Mouse (Mus musculus) liver, postnatal 0 days (tissue): ENCODE results near the gene Pou6f2. TPM values are rescaled to one million over a fixed set of nuclear protein-coding genes. Genes with fewer than 3 reads are reported as not detected.

Experiments used
- ATAC-seq: fragments of 200-750 bp; cut with Nextera tagmentation; 2 replicates; pipeline ENCODE4 v1.8.0; 2017; ENCODE audit warnings: mild to moderate bottlenecking, moderate library complexity
- DNase-seq: peaks from one replicate; pipeline ENCODE4 v3.0.0-alpha.2; 2016
- H3K27ac ChIP-seq: fragments of 300-500 bp; sonication (generic); 2 replicates; pipeline ENCODE4 v1.5.1; 2014; ENCODE audit warnings: antibody characterized with exemption, moderate library complexity, mild to moderate bottlenecking, low read depth
- H3K27me3 ChIP-seq: fragments of 300-500 bp; sonication (generic); 2 replicates; pipeline ENCODE4 v1.6.1; 2014; ENCODE audit warnings: low read length, control low read depth, mixed read lengths; ENCODE audit not compliant: insufficient read depth
- H3K36me3 ChIP-seq: fragments of 300-500 bp; sonication (generic); replicated peaks from 2 replicates; pipeline ENCODE4 v1.6.1; 2014; ENCODE audit warnings: mild to moderate bottlenecking, control low read depth, low read length, moderate library complexity, mixed read lengths; ENCODE audit not compliant: insufficient read depth
- H3K4me1 ChIP-seq: fragments of 300-500 bp; sonication (generic); 2 replicates; pipeline ENCODE4 v1.6.1; 2014; ENCODE audit warnings: antibody characterized with exemption, mild to moderate bottlenecking, control low read depth; ENCODE audit not compliant: insufficient read depth
- H3K4me2 ChIP-seq: fragments of 300-500 bp; sonication (generic); 2 replicates; pipeline ENCODE4 v1.6.1; 2014; ENCODE audit warnings: low read depth, mild to moderate bottlenecking, low read length, moderate library complexity, mixed read lengths
- H3K4me3 ChIP-seq: fragments of 300-500 bp; sonication (generic); 2 replicates; pipeline ENCODE4 v1.5.1; 2014; ENCODE audit warnings: low read depth, low read length
- H3K9ac ChIP-seq: fragments of 300-500 bp; sonication (generic); replicated peaks from 2 replicates; pipeline ENCODE4 v1.6.1; 2014; ENCODE audit warnings: mild to moderate bottlenecking, moderate library complexity
- H3K9me3 ChIP-seq: fragments of 300-500 bp; sonication (generic); 2 replicates; pipeline ENCODE4 v1.6.1; 2016; ENCODE audit warnings: mild to moderate bottlenecking, control low read depth, low read length, mixed read lengths
- CTCF ChIP-seq: sonication (generic); IDR thresholded peaks from 2 replicates; pipeline ENCODE4 v1.5.1; 2016; ENCODE audit warnings: antibody characterized with exemption, low read depth
- EP300 ChIP-seq: IDR thresholded peaks from 2 replicates; pipeline ENCODE4 v1.6.1; 2016; ENCODE audit warnings: antibody characterized with exemption, low read depth, mild to moderate bottlenecking
- WGBS: fragments of 180-500 bp; shearing (Covaris S2); extraction: QIAGEN DNeasy Blood & Tissue Kit; methylation state at CpG from one replicate; pipeline ENCODE4 v1.1.7; 2014; ENCODE audit not compliant: insufficient replicate concordance; 5-methylcytosine and 5-hydroxymethylcytosine counted together
- polyA plus RNA-seq: library from polyadenylated mRNA; unstranded; fragments of >200 nt; fragmentation: Nextera tagmentation; extraction: Ambion mirVana; gene quantifications from 2 replicates; pipeline ENCODE4 v1.2.1, GENCODE M21; 2015

Gene Pou6f2
- polyA plus RNA-seq, 1 experiment from 2014 or later: not detected

DNA sequence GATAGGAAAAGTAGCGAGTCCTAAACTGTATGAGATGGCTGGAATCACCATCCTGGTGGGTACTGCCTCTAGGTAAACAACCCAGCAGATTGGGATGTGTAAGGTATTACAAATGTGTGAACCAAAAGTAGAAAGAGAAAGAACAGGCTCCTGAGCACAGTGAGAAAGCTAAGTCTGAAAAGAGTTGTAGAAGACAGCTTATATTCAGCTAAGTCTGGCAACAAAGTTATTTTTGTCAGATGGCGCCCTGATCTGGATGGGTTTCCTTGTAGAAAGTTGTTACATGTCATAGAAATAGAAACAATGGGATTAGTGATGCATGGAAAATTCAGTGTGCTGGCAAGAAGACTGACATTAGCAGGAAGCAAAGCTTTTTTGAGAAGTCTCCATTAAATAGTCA is 59.5 kb downstream of the Pou6f2 start:
- no peak overlapping the region for H3K9ac ChIP-seq
- H3K4me1 ChIP-seq: no peaks in the 10 kb centered on the region
- TF ChIP-seq EP300 (no peak), CTCF (no peak)
- H3K9me3 ChIP-seq: no peaks in the 10 kb centered on the region
- no peaks in the 10 kb centered on the region for H3K36me3 ChIP-seq
- WGBS: 56% methylated on average over 2 of the region's 2 CpGs
- H3K4me2 ChIP-seq: no peak overlapping the region
- no peak for ATAC-seq
- H3K27ac ChIP-seq: no peak overlapping the region
- no peak for DNase-seq
- no peak overlapping the region for H3K4me3 ChIP-seq
- no peaks in the 10 kb centered on the region for H3K27me3 ChIP-seq

DNA sequence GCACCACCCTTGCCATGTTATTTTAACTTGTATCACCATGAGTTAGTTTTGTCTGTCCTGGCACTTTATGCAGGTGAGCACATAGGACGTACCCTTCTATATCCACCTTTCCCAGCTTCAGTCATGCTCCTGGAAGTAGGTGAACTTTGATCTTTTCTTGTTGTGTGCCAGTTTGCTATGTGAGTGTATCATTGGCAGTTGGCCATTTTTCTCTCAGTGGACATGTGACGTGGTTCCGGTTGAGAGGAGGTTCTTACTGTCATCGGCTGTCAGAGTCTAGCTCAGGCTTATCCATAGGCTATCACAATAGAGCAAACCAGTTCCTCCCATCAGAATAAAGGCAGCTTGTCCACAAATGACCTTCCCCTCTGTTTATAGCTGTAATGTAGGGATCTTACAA is 63.5 kb downstream of the Pou6f2 start:
- H3K9ac ChIP-seq: no peak overlapping the region
- no peak for TF ChIP-seq EP300
- no peak for TF ChIP-seq CTCF
- DNase-seq (no peak), ATAC-seq (peak; percentile 59; the same call in 1 of the 2 replicates)
- H3K4me1 ChIP-seq: no peaks in the 10 kb centered on the region
- H3K36me3 ChIP-seq: no peaks in the 10 kb centered on the region
- WGBS: 72% methylated on average over 4 of the region's 4 CpGs
- H3K9me3 ChIP-seq: no peaks in the 10 kb centered on the region
- H3K4me2 ChIP-seq: no peak overlapping the region
- no peak overlapping the region for H3K27ac ChIP-seq
- H3K4me3 ChIP-seq: no peak overlapping the region
- H3K27me3 ChIP-seq: no peaks in the 10 kb centered on the region

DNA sequence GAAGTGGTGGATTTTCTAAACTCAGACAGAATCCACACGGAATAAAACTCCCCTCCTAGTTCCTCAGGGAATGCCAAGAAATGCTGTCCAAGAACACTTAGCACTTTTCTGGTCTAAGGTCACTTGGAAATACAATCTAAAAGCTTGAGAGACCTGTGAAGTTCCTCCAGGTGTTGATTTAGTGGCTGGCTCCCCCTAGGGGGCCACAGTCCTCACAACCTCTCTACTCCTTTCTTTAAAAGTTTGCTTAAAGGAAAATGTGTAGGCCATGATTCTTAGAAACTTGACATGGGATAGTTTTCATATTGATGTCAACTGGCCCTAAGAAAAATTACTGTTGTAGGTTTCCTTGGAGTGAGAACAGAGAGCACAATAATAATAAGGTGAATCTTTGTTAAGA is 64.9 kb downstream of the Pou6f2 start:
- H3K36me3 ChIP-seq: no peaks in the 10 kb centered on the region
- no peak overlapping the region for H3K9ac ChIP-seq
- H3K9me3 ChIP-seq: no peaks in the 10 kb centered on the region
- H3K27me3 ChIP-seq: no peaks in the 10 kb centered on the region
- no peaks in the 10 kb centered on the region for H3K4me1 ChIP-seq
- no peak overlapping the region for H3K4me2 ChIP-seq
- TF ChIP-seq EP300: no peak
- TF ChIP-seq CTCF: no peak
- H3K4me3 ChIP-seq: no peak overlapping the region
- 38% methylated on average over 1 of the region's 1 CpGs for whole genome bisulfite sequencing
- DNase-seq (no peak), ATAC-seq (no peak)
- H3K27ac ChIP-seq: no peak overlapping the region

DNA sequence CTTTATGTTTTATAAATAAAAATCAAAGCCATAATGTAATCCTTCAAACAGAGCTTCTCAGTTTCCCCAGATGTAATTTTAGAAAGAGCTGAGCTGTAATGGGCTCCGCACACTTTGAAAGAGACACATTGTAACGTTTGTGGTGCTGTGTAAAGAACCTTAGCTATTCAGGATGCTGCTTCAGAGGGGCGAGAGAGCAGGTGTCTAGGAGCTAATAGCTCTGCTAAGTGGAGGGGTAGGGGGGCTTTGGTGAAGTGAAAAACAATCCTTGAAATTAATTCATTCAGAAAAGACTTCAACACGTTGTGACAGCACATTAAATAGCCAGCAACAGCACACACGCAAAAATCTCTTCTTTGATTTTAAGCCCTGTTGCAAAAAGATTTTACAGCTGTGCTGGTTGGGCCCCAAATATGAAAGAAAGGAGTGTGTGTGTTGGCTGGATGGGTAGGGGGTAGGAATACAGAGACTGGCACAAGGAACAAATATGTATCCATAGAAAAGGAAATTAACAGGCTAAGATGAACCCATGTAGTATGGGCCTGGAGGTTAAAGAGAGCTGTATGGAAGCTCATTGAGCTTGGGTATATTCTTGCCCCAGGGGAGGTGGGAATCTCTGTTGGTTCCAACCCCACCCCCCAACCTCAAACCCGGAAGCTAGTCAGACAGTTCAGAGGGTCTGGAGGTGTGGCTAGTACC is 73.4 kb downstream of the Pou6f2 start:
- Histone ChIP-seq H3K9ac (no peak overlapping the region), H3K27ac (no peak overlapping the region), H3K27me3 (no peaks in the 10 kb centered on the region), H3K36me3 (no peaks in the 10 kb centered on the region), H3K4me3 (no peak overlapping the region), H3K4me2 (no peak overlapping the region), H3K9me3 (no peaks in the 10 kb centered on the region), H3K4me1 (no peaks in the 10 kb centered on the region)
- no peak for DNase-seq
- TF ChIP-seq CTCF: no peak
- TF ChIP-seq EP300: no peak
- ATAC-seq: no peak
- WGBS: 63% methylated on average over 6 of the region's 6 CpGs

DNA sequence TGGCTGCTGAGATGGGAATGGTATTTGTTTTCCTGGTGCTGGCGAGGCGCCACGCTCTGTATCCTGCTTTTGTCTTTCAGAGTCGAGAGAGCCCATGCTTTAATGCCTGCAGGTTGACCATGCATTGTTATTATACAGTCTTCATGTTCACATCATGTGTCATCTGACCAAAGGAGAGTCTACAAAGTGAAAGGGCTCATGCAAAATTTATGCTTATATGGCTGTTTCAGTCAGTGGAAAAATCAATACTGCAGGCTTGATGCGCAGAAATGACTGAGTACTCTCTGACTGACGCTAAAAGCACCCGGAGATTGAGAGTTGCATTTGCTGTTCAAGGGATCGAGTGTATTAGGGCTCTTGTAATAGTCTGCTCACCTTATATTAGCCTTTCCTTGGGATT is 74.1 kb downstream of the Pou6f2 start:
- Histone ChIP-seq H3K27me3 (no peaks in the 10 kb centered on the region), H3K4me3 (no peak overlapping the region), H3K27ac (no peak overlapping the region), H3K36me3 (no peaks in the 10 kb centered on the region), H3K4me1 (no peaks in the 10 kb centered on the region), H3K4me2 (no peak overlapping the region), H3K9ac (no peak overlapping the region), H3K9me3 (no peaks in the 10 kb centered on the region)
- no peak for TF ChIP-seq CTCF
- no peak for TF ChIP-seq EP300
- ATAC-seq (no peak), DNase-seq (no peak)
- WGBS: 69% methylated on average over 8 of the region's 8 CpGs

DNA sequence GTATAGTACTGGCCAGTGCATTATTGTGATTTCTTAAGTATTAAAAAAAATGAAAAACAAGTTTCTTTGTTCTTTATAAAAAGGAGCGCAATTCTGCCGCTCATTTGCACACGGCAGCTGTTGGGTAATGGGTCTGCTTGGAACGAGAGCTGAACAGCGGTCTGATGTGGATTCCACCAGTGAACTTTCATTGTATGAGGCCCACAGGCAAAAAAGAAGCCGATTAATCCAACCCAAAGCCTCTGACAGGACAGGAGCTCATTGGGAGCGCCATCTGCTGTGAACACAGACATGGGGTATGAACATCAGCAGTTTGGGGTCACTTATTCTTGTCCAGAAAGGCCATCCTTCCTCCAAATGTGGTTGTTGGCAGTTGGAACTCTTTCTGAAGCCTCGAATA is 84.9 kb downstream of the Pou6f2 start:
- no peaks in the 10 kb centered on the region for H3K36me3 ChIP-seq
- TF ChIP-seq EP300: no peak
- TF ChIP-seq CTCF: no peak
- H3K4me2 ChIP-seq: no peak overlapping the region
- H3K27ac ChIP-seq: no peak overlapping the region
- no peak for DNase-seq
- H3K9me3 ChIP-seq: no peaks in the 10 kb centered on the region
- ATAC-seq: no peak
- no peaks in the 10 kb centered on the region for H3K4me1 ChIP-seq
- no peak overlapping the region for H3K4me3 ChIP-seq
- 79% methylated on average over 8 of the region's 8 CpGs for WGBS
- H3K27me3 ChIP-seq: no peaks in the 10 kb centered on the region
- no peak overlapping the region for H3K9ac ChIP-seq
